Comparison of ENCODE assay signal across 13 mouse cellular contexts in the genomic region with DNA sequence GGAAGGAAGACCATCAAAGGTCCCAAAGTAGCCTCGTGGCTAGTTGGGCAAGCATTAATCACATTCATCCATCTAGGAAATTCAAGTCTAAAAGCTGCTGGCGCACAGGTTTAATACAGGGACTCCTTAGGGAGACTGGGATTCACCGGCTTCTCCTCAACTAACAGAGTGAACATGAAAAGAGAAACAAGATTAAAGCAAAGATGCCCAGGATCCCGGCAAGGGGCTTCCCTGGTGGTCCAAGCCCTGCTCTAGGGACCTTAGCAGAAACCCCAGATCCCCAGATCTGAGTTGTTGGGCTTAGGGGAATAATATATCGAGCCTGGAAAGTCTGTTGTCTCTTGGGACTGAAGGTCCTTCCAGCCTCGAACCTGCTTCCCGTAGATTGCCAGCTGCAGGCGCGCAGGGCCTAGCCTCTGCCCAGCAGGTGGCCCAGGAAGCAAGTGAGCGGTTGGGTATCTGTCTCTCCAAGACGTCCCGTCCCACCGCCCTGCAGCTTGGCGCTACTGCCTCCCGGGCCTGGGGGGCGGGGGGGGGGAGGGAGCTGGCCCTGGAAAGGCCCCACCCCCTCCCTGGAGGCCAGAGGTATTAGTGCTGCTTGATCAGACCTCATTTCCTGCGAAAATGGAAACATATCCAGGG. TPM values are rescaled to one million over a fixed set of nuclear protein-coding genes. Genes with fewer than 3 reads are reported as not detected.
DNase-seq lines count a peak whose midpoint lies in the region; ATAC-seq and TF ChIP-seq lines count a peak whose summit lies in the region.
"Had no signal": no experiment of that assay in that cellular context is flagged by ENCODE, and none has a peak within 500 bp of the region (broad histone marks: within the 10 kb centered on the region; RNA-seq: fewer than 3 reads in every experiment).

No protein-coding gene starts in this region.

- H3K9ac ChIP-seq in hindbrain, embryonic 11.5 days (ENCODE audit: low read depth, low read length), result no peak overlapping the region
- H3K9ac ChIP-seq in hindbrain, embryonic 12.5 days, result no peak overlapping the region
- no peak overlapping the region for H3K9ac ChIP-seq in neural tube, embryonic 15.5 days (replicated peaks)
- H3K9ac ChIP-seq: hindbrain, embryonic 13.5 days; stomach, embryonic 15.5 days had no signal

- H3K27ac ChIP-seq in hindbrain, embryonic 11.5 days (ENCODE audit: low read depth, low read length), result no peak overlapping the region
- no peak overlapping the region for H3K27ac ChIP-seq in hindbrain, embryonic 12.5 days
- H3K27ac ChIP-seq in neural tube, embryonic 15.5 days (replicated peaks), result no peak overlapping the region
- no peak overlapping the region for H3K27ac ChIP-seq in bone marrow, adult 2 months (ENCODE audit: control insufficient read depth, insufficient read depth, low read depth, low read length, poor library complexity)
- H3K27ac ChIP-seq: hindbrain, embryonic 13.5 days; stomach, embryonic 15.5 days had no signal

- H3K27me3 ChIP-seq in hindbrain, embryonic 11.5 days (ENCODE audit: control insufficient read depth, insufficient read depth, low read length), result peaks cover 72% of the 10 kb centered on the region
- H3K27me3 ChIP-seq in hindbrain, embryonic 12.5 days, result peaks cover 82% of the 10 kb centered on the region
- peaks cover 70% of the 10 kb centered on the region for H3K27me3 ChIP-seq in neural tube, embryonic 15.5 days (replicated peaks)
- no peaks in the 10 kb centered on the region for H3K27me3 ChIP-seq in splenic B cell, adult 2 months (ENCODE audit: control insufficient read depth, insufficient read depth, low read length, poor library complexity, severe bottlenecking)

- peak; percentile 48 for DNase-seq in hindbrain, embryonic 11.5 days (ENCODE audit: low spot score)
- DNase-seq in neural tube, embryonic 10.5 days (ENCODE audit: extremely low spot score, low spot score), result peak; percentile 55
- peak; percentile 23 for DNase-seq in splenic B cell, adult 2 months (ENCODE audit: low read depth, low spot score)
- DNase-seq in ovary, adult 18-20 months (ENCODE audit: low spot score), result no peak
- no peak for DNase-seq in kidney, adult 11 months
- DNase-seq: lung, adult 18-20 months had no signal

- peak; percentile 9; the same call in 1 of the 2 replicates for TF ChIP-seq CTCF in bone marrow, adult 2 months (IDR thresholded peaks at IDR 0.05; ENCODE audit: control insufficient read depth, insufficient read depth, low read length)

- no peak for TF ChIP-seq POLR2A in bone marrow, adult 2 months (IDR thresholded peaks at IDR 0.05; ENCODE audit: borderline replicate concordance, control insufficient read depth, low read depth, low read length)

- ATAC-seq in hindbrain, embryonic 11.5 days (ENCODE audit: low FRiP score), result no peak
- ATAC-seq in hindbrain, embryonic 12.5 days (ENCODE audit: low FRiP score), result no peak
- no peak for ATAC-seq in neural tube, embryonic 15.5 days (ENCODE audit: low FRiP score)
- ATAC-seq: activated CD4-positive, CD25-positive, alpha-beta regulatory T cell, adult 4 months had no signal

- no peak overlapping the region for H3K4me2 ChIP-seq in hindbrain, embryonic 11.5 days (replicated peaks; ENCODE audit: low read depth, low read length)
- H3K4me2 ChIP-seq in hindbrain, embryonic 12.5 days (replicated peaks), result no peak overlapping the region
- no peak overlapping the region for H3K4me2 ChIP-seq in neural tube, embryonic 15.5 days

- H3K4me1 ChIP-seq in hindbrain, embryonic 11.5 days (replicated peaks; ENCODE audit: control insufficient read depth, insufficient read depth, low read length), result 0 out of 2 replicates have a peak, but pooled peaks cover 12% of the 10 kb centered on the region
- H3K4me1 ChIP-seq in hindbrain, embryonic 12.5 days, result peaks cover 18% of the 10 kb centered on the region; the same call in 1 of the 2 replicates
- H3K4me1 ChIP-seq in neural tube, embryonic 15.5 days, result peaks cover 58% of the 10 kb centered on the region
- H3K4me1 ChIP-seq in bone marrow, adult 2 months (ENCODE audit: control insufficient read depth, insufficient read depth, low read length), result no peaks in the 10 kb centered on the region

- WGBS in hindbrain, embryonic 11.5 days, result 3% methylated on average over 17 of the region's 17 CpGs
- WGBS in hindbrain, embryonic 12.5 days, result 2% methylated on average over 17 of the region's 17 CpGs
- 4% methylated on average over 16 of the region's 17 CpGs for WGBS in neural tube, embryonic 15.5 days
- 7% methylated on average over 17 of the region's 17 CpGs for WGBS in bone marrow, adult 2 months

- no peaks in the 10 kb centered on the region for H3K36me3 ChIP-seq in hindbrain, embryonic 11.5 days (ENCODE audit: control insufficient read depth, insufficient read depth, low read length)
- no peaks in the 10 kb centered on the region for H3K36me3 ChIP-seq in hindbrain, embryonic 12.5 days
- no peaks in the 10 kb centered on the region for H3K36me3 ChIP-seq in neural tube, embryonic 15.5 days
- H3K36me3 ChIP-seq in splenic B cell, adult 2 months (ENCODE audit: control insufficient read depth, insufficient read depth, low read length, poor library complexity, severe bottlenecking), result no peaks in the 10 kb centered on the region
- H3K36me3 ChIP-seq: hindbrain, embryonic 13.5 days; stomach, embryonic 15.5 days had no signal

- H3K9me3 ChIP-seq in hindbrain, embryonic 11.5 days (ENCODE audit: control insufficient read depth, low read length), result no peaks in the 10 kb centered on the region
- H3K9me3 ChIP-seq in hindbrain, embryonic 12.5 days (replicated peaks), result no peaks in the 10 kb centered on the region
- H3K9me3 ChIP-seq in neural tube, embryonic 15.5 days (replicated peaks), result no peaks in the 10 kb centered on the region
- H3K9me3 ChIP-seq: hindbrain, embryonic 13.5 days; stomach, embryonic 15.5 days had no signal

- H3K4me3 ChIP-seq in hindbrain, embryonic 11.5 days (ENCODE audit: low read depth, low read length), result no peak overlapping the region
- H3K4me3 ChIP-seq in hindbrain, embryonic 12.5 days, result no peak overlapping the region
- H3K4me3 ChIP-seq in neural tube, embryonic 15.5 days (replicated peaks), result no peak overlapping the region
- H3K4me3 ChIP-seq in bone marrow, adult 2 months (replicated peaks; ENCODE audit: control insufficient read depth, low read depth, low read length), result no peak overlapping the region
- H3K4me3 ChIP-seq: erythroblast, embryonic 14.5 days had no signal

RNA-seq across cellular contexts. Expression of a gene that starts 13.3 kb away (rescaled TPM):
- polyA plus RNA-seq in hindbrain, embryonic 11.5 days (2014; fragmentation: Nextera tagmentation; extraction: Ambion mirVana), result 7.6 and 8.5 TPM in 2 replicates
- 10.8 and 18.8 TPM in 2 replicates for polyA plus RNA-seq in hindbrain, embryonic 12.5 days (2016; fragmentation: Nextera tagmentation; extraction: Ambion mirVana)
- 10.9 and 16.9 TPM in 2 replicates for polyA plus RNA-seq in neural tube, embryonic 15.5 days (2015; fragmentation: Nextera tagmentation; extraction: Ambion mirVana)
- polyA plus RNA-seq in bone marrow, adult 2 months (2011; ENCODE audit: insufficient read depth, insufficient read length, low replicate concordance, missing spikeins), result not detected in 2 replicates
- polyA plus RNA-seq: activated CD4-positive, CD25-positive, alpha-beta regulatory T cell, adult 4 months; erythroblast, embryonic 14.5 days; stomach, embryonic 15.5 days had no signal

Comparison
In these comparisons a context has a peak if more than half of its experiments do, and no peak if none do; other contexts are left out.
1. DNase-seq: peak in hindbrain, embryonic 11.5 days (single experiment), neural tube, embryonic 10.5 days (single experiment) and splenic B cell, adult 2 months (single experiment); none in ovary, adult 18-20 months (single experiment) and kidney, adult 11 months (single experiment).